Mouse (Mus musculus) CH12.LX (cell line): ENCODE results near the gene Ccdc81. TPM values are rescaled to one million over a fixed set of nuclear protein-coding genes. Genes with fewer than 3 reads are reported as not detected.

Experiments used
- DNase-seq: peaks from one replicate; pipeline ENCODE4 v3.0.0-alpha.2; 2013; ENCODE audit errors: extremely low read depth
- H3K27ac ChIP-seq: 2 replicates; pipeline ENCODE4 v1.5.1; 2012; ENCODE audit warnings: low read depth, mild to moderate bottlenecking, control low read depth, moderate library complexity; ENCODE audit not compliant: insufficient read depth
- H3K27me3 ChIP-seq: replicated peaks from 2 replicates; pipeline ENCODE3; 2012; ENCODE audit warnings: inconsistent platforms
- H3K36me3 ChIP-seq, 2 experiments: replicated peaks in 1 of 2; 2 replicates each; pipeline versions ENCODE3 to v1.6.1; 2012; ENCODE audit warnings: inconsistent platforms in 1 of 2, low read length in 1 of 2, mild to moderate bottlenecking in 1 of 2, mixed read lengths in 1 of 2, moderate library complexity in 1 of 2; ENCODE audit not compliant: control insufficient read depth in 1 of 2, insufficient read depth in 1 of 2
- H3K4me1 ChIP-seq, 2 experiments: 2 replicates each; pipeline ENCODE4 v1.6.1; 2012; ENCODE audit warnings: inconsistent platforms in 1 of 2, moderate library complexity in 1 of 2; ENCODE audit not compliant: insufficient read depth in 2 of 2, control insufficient read depth in 1 of 2
- H3K4me2 ChIP-seq: 2 replicates; pipeline ENCODE4 v1.6.1; 2012; ENCODE audit warnings: low read depth, mild to moderate bottlenecking, control low read depth; ENCODE audit not compliant: poor library complexity, insufficient read depth, severe bottlenecking
- H3K4me3 ChIP-seq, 3 experiments: fragments of 150-350 bp in 1 of 3; sonication (generic) in 1 of 3; replicated peaks in 1 of 3; 2 replicates each; pipeline versions ENCODE3 to v1.5.1; 2011 to 2012; ENCODE audit warnings: low read depth in 2 of 3, low read length in 2 of 3, mild to moderate bottlenecking in 2 of 3, moderate library complexity in 2 of 3, control low read depth in 1 of 3, improper control_type of control experiment in 1 of 3, inconsistent platforms in 1 of 3, mixed read lengths in 1 of 3; ENCODE audit not compliant: poor library complexity in 1 of 3
- H3K79me2 ChIP-seq: replicated peaks from 2 replicates; pipeline ENCODE4 v1.6.1; 2012; ENCODE audit warnings: mild to moderate bottlenecking, moderate library complexity; ENCODE audit not compliant: control insufficient read depth, poor library complexity, insufficient read depth, severe bottlenecking; ENCODE audit errors: extremely low read depth
- H3K9ac ChIP-seq: 2 replicates; pipeline ENCODE4 v1.6.1; 2012; ENCODE audit warnings: low read depth, mild to moderate bottlenecking, control low read depth, moderate library complexity; ENCODE audit not compliant: insufficient read depth
- H3K9me3 ChIP-seq: replicated peaks from 2 replicates; pipeline ENCODE3; 2012; ENCODE audit warnings: low read length, inconsistent platforms, mixed read lengths
- BHLHE40 ChIP-seq: IDR thresholded peaks from 2 replicates; pipeline ENCODE4 v1.6.1; 2011; ENCODE audit warnings: mild to moderate bottlenecking, low read depth, low read length, improper control_type of control experiment
- CTCF ChIP-seq, 2 experiments: IDR thresholded peaks in 1 of 2; conservative IDR thresholded peaks in 1 of 2; 2 replicates each; pipeline ENCODE4 v1.5.1; 2011 to 2012; ENCODE audit warnings: low read depth in 2 of 2, low read length in 2 of 2, improper control_type of control experiment in 1 of 2, inconsistent platforms in 1 of 2, mild to moderate bottlenecking in 1 of 2, moderate library complexity in 1 of 2
- E2F4 ChIP-seq: IDR thresholded peaks from 2 replicates; pipeline ENCODE4 v1.6.1; 2011; ENCODE audit warnings: low read depth, low read length, improper control_type of control experiment; ENCODE audit not compliant: insufficient replicate concordance
- ELF1 ChIP-seq: IDR thresholded peaks from 2 replicates; pipeline ENCODE4 v1.6.1; 2014; ENCODE audit warnings: low read depth, mild to moderate bottlenecking, inconsistent platforms, low read length, improper control_type of control experiment
- ETS1 ChIP-seq: conservative IDR thresholded peaks from 2 replicates; pipeline ENCODE4 v1.6.1; 2012; ENCODE audit warnings: low read depth, mild to moderate bottlenecking, inconsistent platforms, low read length, improper control_type of control experiment, moderate library complexity
- GABPA ChIP-seq: IDR thresholded peaks from 2 replicates; pipeline ENCODE4 v1.6.1; 2012; ENCODE audit warnings: low read depth, low read length, improper control_type of control experiment, inconsistent platforms; ENCODE audit not compliant: insufficient replicate concordance
- HCFC1 ChIP-seq: IDR thresholded peaks from 2 replicates; pipeline ENCODE4 v1.6.1; 2012; ENCODE audit warnings: low read depth, mild to moderate bottlenecking, inconsistent platforms, low read length, improper control_type of control experiment
- IRF4 ChIP-seq: IDR thresholded peaks from 2 replicates; pipeline ENCODE4 v1.6.1; 2014; ENCODE audit warnings: low read depth, mild to moderate bottlenecking, inconsistent platforms, low read length, improper control_type of control experiment
- JUN ChIP-seq: IDR thresholded peaks from 2 replicates; pipeline ENCODE4 v1.6.1; 2011; ENCODE audit warnings: low read depth, mild to moderate bottlenecking, low read length, improper control_type of control experiment, moderate library complexity; ENCODE audit not compliant: insufficient read depth
- KAT2A ChIP-seq: IDR thresholded peaks from 2 replicates; pipeline ENCODE4 v1.6.1; 2012; ENCODE audit warnings: low read length, improper control_type of control experiment, inconsistent platforms; ENCODE audit not compliant: insufficient replicate concordance
- MAFK ChIP-seq: IDR thresholded peaks from 2 replicates; pipeline ENCODE4 v1.6.1; 2011; ENCODE audit warnings: low read length, improper control_type of control experiment; ENCODE audit not compliant: insufficient replicate concordance
- MEF2A ChIP-seq: IDR thresholded peaks from 2 replicates; pipeline ENCODE4 v1.6.1; 2014; ENCODE audit warnings: low read depth, mild to moderate bottlenecking, inconsistent platforms, low read length, improper control_type of control experiment, borderline replicate concordance
- MXI1 ChIP-seq: IDR thresholded peaks from 2 replicates; pipeline ENCODE4 v1.6.1; 2011; ENCODE audit warnings: mild to moderate bottlenecking, low read depth, low read length, improper control_type of control experiment
- MYC ChIP-seq: IDR thresholded peaks from 2 replicates; pipeline ENCODE4 v1.6.1; 2011; ENCODE audit warnings: low read depth, mild to moderate bottlenecking, improper control_type of control experiment, low read length
- NELFE ChIP-seq: IDR thresholded peaks from 2 replicates; pipeline ENCODE4 v1.6.1; 2011; ENCODE audit warnings: low read depth, low read length, improper control_type of control experiment
- RAD21 ChIP-seq: IDR thresholded peaks from 2 replicates; pipeline ENCODE4 v1.6.1; 2011; ENCODE audit warnings: low read depth, mild to moderate bottlenecking, low read length, improper control_type of control experiment, moderate library complexity
- RCOR1 ChIP-seq: conservative IDR thresholded peaks from 2 replicates; pipeline ENCODE4 v1.6.1; 2012; ENCODE audit warnings: low read depth, mild to moderate bottlenecking, inconsistent platforms, low read length, improper control_type of control experiment
- SIN3A ChIP-seq: IDR thresholded peaks from 2 replicates; pipeline ENCODE4 v1.6.1; 2012; ENCODE audit warnings: low read length, improper control_type of control experiment, inconsistent platforms
- TBP ChIP-seq: conservative IDR thresholded peaks from 2 replicates; pipeline ENCODE4 v1.6.1; 2011; ENCODE audit warnings: low read depth, low read length, improper control_type of control experiment
- TCF12 ChIP-seq: IDR thresholded peaks from 2 replicates; pipeline ENCODE4 v1.6.1; 2014; ENCODE audit warnings: low read depth, mild to moderate bottlenecking, inconsistent platforms, low read length, improper control_type of control experiment
- UBTF ChIP-seq: IDR thresholded peaks from 2 replicates; pipeline ENCODE4 v1.6.1; 2012; ENCODE audit warnings: low read depth, mild to moderate bottlenecking, inconsistent platforms, low read length, improper control_type of control experiment, moderate library complexity
- ZKSCAN1 ChIP-seq: IDR thresholded peaks from 2 replicates; pipeline ENCODE4 v1.6.1; 2012; ENCODE audit warnings: low read depth, inconsistent platforms, low read length, improper control_type of control experiment, borderline replicate concordance
- ZMIZ1 ChIP-seq: IDR thresholded peaks from 2 replicates; pipeline ENCODE4 v1.6.1; 2012; ENCODE audit warnings: low read depth, mild to moderate bottlenecking, inconsistent platforms, low read length, improper control_type of control experiment
- ZNF384 ChIP-seq: IDR thresholded peaks from 2 replicates; pipeline ENCODE4 v1.6.1; 2012; ENCODE audit warnings: low read depth, low read length, improper control_type of control experiment, inconsistent platforms
- dilution Hi-C: fragments of 300-500 bp; cut with MboI; formaldehyde crosslinking; loops from 2 replicates; pipeline ENCODE4 v1.14.3; 2020; ENCODE audit warnings: low sequenced_read_pairs; ENCODE audit not compliant: extremely low pct_unique_long_range_greater_than_20kb, extremely low pct_ligation_motif_present
- in situ Hi-C: fragments of 300-500 bp; cut with MboI; formaldehyde crosslinking; loops from 3 replicates; pipeline ENCODE4 v1.14.3; 2019; ENCODE audit warnings: low sequenced_read_pairs, low pct_ligation_motif_present, low pct_unique_long_range_greater_than_20kb, mixed read lengths
- polyA plus RNA-seq: library from polyadenylated mRNA; unstranded; fragments of >175 nt; gene quantifications from 2 replicates; pipeline ENCODE4 v1.2.1, GENCODE M21; 2012; ENCODE audit warnings: low read depth; ENCODE audit not compliant: insufficient read length
- total RNA-seq, 2 experiments: library from RNA; depleted of rRNA; stranded (reverse); fragments of 300-350 nt in 1 of 2; fragments of >200 nt in 1 of 2; gene quantifications; 2 replicates each; pipeline ENCODE4 v1.2.3; 2012 to 2014

Ccdc81 gene
- total and polyA plus RNA-seq, 3 experiments = not detected

GRCm38 (mm10) chr7:89853131-89853530, 50.3 kb downstream of the Ccdc81 start:
- no peaks in the 10 kb centered on the region for H3K36me3 ChIP-seq
- no peak for DNase-seq
- TF ChIP-seq RAD21 (no peak), ELF1 (no peak), JUN (no peak), E2F4 (no peak), IRF4 (no peak), ZNF384 (no peak), MEF2A (no peak), ETS1 (no peak), BHLHE40 (no peak), ZMIZ1 (no peak), TCF12 (no peak), SIN3A (no peak), KAT2A (no peak), UBTF (no peak), HCFC1 (no peak), RCOR1 (no peak), ZKSCAN1 (no peak), CTCF (conservative IDR thresholded peaks at IDR 0.05 in 1 of 2, IDR thresholded peaks at IDR 0.05 in 1 of 2; ENCODE audit: low read depth in 2 of 2, low read length in 2 of 2) (no peak), NELFE (no peak)
- in situ Hi-C loops (no loop called here), dilution Hi-C loops (no loop called here)
- no peak overlapping the region for H3K4me3 ChIP-seq
- H3K79me2 ChIP-seq = no peaks in the 10 kb centered on the region
- no peak overlapping the region for H3K27ac ChIP-seq
- H3K27me3 ChIP-seq = no peaks in the 10 kb centered on the region
- H3K4me1 ChIP-seq = no peaks in the 10 kb centered on the region
- H3K4me2 ChIP-seq = no peak overlapping the region
- H3K9me3 ChIP-seq = no peaks in the 10 kb centered on the region
- no peak overlapping the region for H3K9ac ChIP-seq

GRCm38 (mm10) chr7:89852158-89853095, 51.0 kb downstream of the Ccdc81 start:
- H3K27me3 ChIP-seq = no peaks in the 10 kb centered on the region
- H3K27ac ChIP-seq = no peak overlapping the region
- no peak overlapping the region for H3K4me2 ChIP-seq
- H3K4me3 ChIP-seq = no peak overlapping the region
- no peaks in the 10 kb centered on the region for H3K79me2 ChIP-seq
- in situ Hi-C loops (no loop called here), dilution Hi-C loops (no loop called here)
- H3K9me3 ChIP-seq = no peaks in the 10 kb centered on the region
- TF ChIP-seq TBP (no peak), IRF4 (no peak), RCOR1 (no peak), ZMIZ1 (no peak), ZNF384 (no peak), MAFK (no peak), HCFC1 (no peak), MYC (no peak), GABPA (no peak), TCF12 (no peak), MXI1 (no peak), NELFE (no peak), E2F4 (no peak), SIN3A (no peak)
- no peak overlapping the region for H3K9ac ChIP-seq
- H3K36me3 ChIP-seq = no peaks in the 10 kb centered on the region
- DNase-seq = no peak
- H3K4me1 ChIP-seq = no peaks in the 10 kb centered on the region
